Mouse (Mus musculus) yolk sac, embryonic 10.5 days (tissue): ENCODE measurements around the gene Nanos1.

Experiments used
- DNase-seq: peaks from one replicate; pipeline ENCODE4 v3.0.0-alpha.2; 2017; ENCODE audit warnings: low spot score

The Nanos1 gene

DNA sequence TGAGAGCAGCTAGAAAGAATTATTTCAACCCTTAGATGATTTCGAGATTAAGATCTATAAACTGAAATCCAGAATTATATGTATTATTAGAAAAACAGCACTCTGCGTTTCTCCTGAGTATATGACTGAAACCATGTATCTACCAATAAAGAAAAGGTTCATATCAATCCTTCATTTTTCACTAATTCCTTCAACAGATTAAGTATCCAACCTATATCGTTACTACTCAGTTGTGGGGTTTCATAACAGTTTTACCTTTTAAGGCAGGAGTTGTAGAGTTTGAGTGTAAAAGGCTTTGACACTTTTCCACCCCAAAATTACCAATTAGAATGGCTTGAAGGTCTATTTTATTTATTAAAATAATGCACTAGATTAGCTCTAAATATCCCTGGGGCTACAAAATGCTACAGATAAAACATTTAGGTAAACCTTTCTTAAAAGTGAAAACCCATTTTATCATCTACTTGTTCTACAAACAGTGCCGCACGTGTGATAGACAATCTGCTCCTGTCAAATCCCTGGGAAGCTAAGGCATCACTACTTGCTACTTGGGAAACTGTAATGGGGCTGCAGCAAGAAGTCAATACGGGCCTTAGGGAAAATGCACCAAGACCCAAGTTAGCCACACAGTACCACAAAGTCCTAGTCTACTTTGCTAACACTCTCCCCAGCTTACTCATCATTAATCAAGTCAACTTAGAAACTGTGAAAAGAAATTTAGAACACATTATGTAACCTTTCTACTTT is 32.6 kb downstream of the Nanos1 start:
- DNase-seq, result no peak

DNA sequence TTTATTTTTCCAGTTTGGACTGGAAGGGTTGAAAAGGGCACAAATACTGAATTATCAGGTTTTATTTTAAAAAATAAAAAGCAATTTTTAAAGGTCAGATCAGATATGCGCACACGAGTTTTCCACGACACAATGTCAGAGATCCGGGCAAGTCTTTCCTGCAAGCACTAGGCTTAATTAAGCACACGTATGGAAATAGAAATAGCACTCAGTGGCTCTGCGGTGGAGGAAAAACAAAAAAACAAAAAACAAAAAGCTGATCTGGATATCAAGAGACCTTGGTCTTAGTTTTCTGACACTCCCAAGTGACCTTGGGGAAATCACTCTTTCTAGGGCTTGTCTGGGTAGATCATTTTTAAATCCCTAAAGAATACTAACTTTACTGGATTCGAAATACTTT is 33.7 kb downstream of the Nanos1 start:
- no peak for DNase-seq

DNA sequence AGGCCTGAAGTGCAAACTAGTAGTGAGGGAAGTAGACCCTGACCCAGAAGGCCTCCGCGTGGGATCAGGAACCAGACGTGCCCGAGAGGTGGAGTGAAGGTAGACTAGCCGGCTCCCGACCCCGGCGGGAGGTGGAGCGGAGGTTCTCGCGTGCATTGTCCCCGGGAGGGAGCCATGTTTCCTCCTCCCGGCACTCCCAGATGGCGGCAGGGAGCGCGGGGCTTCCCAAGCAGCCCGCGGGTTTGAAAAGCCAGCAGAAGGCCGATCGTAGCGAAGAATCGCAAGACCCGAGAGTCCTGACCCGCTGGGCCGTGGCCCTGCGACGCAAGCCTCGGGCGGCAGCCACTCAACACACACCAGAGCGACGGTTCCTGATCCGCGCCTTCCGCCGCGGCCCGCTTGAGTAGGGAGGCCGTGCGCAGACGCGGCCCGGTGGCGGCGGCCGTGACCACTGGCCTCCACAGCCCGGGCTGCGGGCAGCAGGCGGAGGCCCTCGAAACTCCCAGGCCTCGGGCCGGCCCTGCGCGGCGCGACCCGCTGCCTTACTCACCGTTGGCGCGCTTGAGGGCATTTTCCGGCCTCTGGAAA is 34.2 kb downstream of the Nanos1 start:
- peak; percentile 62 for DNase-seq

DNA sequence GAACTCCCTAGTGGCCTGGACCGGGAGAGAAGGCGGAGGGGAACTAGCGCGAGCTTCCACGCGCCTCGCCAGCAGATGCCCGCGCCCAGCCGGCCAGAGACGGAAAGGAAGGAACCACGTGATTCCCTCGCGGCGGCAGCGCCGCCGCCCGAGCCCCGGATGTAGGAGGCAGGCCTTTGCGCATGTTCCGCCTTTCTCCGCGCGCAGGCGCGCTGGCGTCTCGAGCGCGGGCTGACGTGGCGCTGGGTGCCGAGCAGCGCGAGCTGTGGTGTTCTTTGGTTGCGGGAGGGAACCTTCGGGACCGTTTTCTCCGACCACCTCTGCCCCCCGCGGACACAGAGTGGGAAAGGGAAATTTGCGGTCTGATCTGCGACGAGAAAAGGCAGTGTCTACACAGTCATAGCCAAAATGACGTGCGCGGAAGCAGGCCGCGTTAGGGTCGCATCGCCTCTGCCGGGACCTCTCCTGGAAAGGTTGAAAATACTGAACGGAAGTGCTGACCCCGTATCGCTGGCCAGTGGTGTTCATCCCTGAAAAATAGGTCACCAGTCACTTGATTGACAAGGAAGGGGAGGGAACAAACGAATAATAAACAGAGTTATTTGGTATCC is 34.9 kb downstream of the Nanos1 start, which contains the start of gene Eif3a:
Gene Eif3a (minus strand): TSS at position 108 of the 611 bp plus-strand sequence.
- DNase-seq, result peak; percentile 94

DNA sequence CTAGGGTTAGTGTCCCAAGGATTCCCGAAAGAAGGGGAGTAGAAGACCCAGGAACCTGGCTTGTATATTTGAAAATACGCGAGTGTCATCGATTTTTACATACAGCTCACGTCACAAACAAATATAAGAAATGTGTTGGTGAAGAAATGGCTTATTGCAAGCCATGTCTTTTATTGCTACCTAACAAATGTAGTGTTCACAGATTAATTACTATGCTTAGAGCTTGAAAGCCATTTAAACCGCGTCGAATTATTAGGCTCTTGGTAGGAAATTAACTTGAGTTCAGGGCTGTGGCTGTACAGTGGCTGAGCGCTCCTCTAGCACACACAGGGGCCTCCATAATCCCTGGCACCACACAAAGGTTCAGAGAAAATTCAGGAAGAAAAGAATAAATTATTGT is 35.4 kb downstream of the Nanos1 start:
- DNase-seq, result no peak

DNA sequence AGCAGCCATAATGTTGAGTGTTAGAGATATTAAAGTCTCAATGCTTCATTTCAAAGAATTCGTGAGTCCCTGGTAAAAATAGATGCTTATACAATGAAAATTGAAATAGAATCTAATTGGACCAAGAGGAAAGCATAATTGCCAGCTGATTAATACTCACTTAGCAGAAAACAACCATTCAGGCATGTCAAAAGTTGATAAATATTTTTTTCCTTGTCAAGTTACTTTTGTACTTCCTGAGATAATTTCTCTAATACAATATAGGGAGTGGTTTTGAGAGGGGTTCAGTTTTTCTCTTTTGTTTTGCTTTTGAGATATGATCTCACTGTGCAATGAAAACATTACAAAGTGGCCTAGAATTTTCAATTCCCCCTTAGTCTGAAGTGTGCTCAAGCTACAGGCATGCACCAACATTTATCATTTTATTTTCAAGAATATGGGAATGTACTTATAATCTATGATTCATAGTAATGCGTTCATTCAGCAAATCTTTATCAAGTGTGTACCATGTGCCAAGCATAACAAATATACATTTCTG is 37.5 kb downstream of the Nanos1 start:
- DNase-seq, result no peak

DNA sequence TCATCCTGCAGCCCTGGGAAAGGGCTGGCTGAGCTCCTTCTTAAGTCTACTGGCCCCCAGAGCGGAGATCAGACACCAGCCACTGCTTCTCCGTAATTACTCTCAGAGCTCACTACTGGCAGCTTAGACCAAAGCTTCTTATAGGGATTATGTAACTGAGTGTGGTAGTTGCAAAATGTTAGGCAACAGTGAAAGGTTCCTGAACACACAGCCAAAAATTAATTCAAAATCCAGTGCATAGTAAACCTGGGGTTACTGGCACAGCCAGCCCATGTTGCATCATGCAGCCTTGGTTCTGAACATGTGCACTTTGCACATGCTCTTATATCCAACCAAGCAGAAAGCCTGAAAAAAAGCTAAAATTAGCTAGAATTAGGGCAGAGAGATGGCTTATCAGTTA is 39.5 kb downstream of the Nanos1 start:
- no peak for DNase-seq

DNA sequence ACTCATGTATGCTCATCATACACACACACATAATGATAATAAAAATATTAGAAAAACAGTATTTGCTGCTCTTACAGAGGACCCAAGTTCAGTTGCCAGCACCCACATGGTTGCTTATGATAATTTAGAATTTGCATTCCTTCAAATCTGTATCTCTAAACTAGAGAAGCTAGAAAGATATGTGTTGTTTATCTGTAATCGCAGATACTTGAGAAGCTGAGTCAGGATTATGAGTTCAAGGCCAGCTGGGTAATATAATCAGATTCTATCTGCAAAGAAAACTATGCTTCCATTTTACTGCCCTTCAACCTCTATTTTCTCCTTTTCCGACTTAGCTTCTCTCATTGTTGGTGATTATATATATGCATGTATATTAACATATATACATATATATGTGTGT is 41.6 kb downstream of the Nanos1 start:
- no peak for DNase-seq

DNA sequence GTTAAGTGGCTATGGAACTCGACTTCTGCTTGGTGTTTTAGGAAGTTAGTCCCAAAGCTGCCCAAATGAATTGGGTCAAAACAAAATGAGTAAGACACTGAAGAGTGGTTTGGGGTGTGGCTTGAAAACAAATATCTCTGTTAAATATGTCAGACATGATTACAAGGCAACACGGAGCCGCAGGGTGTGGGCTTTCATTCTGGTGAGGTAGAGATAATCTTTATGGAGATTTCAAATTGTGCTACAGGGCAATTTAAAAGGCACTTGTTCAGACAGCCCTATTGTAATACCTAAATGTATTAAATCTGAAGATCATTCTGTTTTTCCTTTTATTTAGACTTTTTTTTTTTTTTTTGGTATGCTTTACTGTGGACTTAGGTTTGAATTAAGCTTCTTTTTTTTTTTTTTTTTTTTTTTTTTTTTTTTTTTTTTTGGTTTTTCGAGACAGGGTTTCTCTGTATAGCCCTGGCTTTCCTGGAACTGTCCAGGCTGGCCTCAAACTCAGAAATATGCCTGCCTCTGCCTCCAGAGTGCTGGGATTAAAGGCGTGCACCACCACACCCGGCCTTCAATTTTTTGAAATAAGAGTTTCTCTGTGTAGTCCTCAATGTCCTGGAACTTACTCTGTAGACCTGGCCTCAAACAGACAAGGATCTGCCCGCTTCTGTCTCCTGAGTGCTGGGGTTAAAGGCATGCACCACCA is 44.2 kb downstream of the Nanos1 start:
- DNase-seq, result no peak

DNA sequence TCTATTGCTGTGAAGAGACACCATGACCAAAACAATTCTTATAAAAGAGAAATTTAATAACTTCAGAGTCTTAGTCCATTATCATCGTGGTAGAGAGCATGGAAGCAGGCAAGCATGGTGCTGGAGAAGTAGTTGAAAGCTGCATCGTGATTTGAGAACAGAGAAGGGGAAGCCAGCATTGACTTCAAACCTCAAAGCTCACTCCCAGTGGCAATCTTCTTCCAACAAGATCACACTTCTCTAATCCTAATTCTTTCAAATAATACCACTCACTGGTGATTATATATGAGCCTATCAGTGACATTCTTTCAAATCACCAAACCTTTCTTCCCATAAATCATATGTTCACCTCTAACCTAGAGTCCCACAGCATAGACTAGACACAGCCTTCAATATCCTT is 49.1 kb downstream of the Nanos1 start:
- no peak for DNase-seq
